Mouse (Mus musculus) neural tube, embryonic 10.5 days (tissue): Measurements from ENCODE around the gene Kif18b.

Experiments used
- DNase-seq: peaks from one replicate; pipeline ENCODE4 v3.0.0-alpha.2; 2017; ENCODE audit warnings: low spot score; ENCODE audit errors: extremely low spot score

The Kif18b gene

GRCm38 (mm10) chr11:102881314-102882198 is 43.4 kb downstream of the Kif18b start:
- DNase-seq: no peak

- peak; percentile 97 for DNase-seq
Observed at GRCm38 (mm10) chr11:102880585-102881313, 44.2 kb downstream of the Kif18b start, which contains the start of the genes Eftud2 and Ccdc103. TSS of gene Eftud2 (minus strand) at chr11:102880985. TSS of gene Ccdc103 (plus strand) at chr11:102881204.

GRCm38 (mm10) chr11:102879558-102879957 is 45.4 kb downstream of the Kif18b start:
- DNase-seq: no peak

- no peak for DNase-seq
Observed at GRCm38 (mm10) chr11:102874801-102875334, 50.1 kb downstream of the Kif18b start.

- peak; percentile 71 for DNase-seq
Observed at GRCm38 (mm10) chr11:102864272-102864671, 60.7 kb downstream of the Kif18b start.

DNA sequence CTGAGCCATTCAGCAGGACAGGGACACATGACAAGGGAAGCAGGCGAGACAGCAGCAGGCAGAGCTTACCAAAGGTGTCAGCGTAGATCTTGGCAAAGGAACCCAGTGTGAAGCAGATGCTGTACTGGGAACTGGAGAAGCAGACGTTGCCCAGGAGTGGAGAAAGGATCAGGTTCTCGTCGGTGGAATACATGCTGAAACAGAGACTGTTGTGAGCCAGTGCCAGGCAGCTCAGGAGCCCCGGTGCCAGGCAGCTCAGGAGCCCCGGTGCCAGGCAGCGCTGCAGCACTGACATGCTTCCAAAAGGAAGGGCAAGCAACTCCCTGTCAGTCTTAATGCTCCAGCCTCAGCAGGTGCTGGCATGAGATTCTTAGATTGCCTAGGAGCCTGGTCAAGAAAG is 65.0 kb downstream of the Kif18b start:
- DNase-seq: no peak

DNA sequence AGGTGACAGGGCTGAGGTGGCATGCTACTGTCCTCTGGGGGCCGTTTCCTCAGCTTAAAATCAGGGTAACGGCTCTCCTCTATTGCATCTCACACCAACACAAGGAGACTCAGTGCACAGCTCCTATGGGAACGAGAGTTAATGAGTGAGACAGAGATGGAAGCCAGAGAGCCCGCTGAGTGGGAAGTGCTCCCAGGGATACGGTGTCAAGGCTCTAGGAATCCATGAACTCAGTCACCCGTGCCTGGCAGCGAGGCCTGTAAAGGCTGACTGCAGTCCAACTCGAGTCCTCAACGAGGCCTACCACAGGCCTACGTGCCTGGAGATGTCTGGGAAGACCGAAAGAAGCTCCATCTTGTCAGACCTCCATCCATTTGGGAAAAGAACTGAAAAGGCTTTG is 66.0 kb downstream of the Kif18b start:
- no peak for DNase-seq

- DNase-seq: no peak
Observed at GRCm38 (mm10) chr11:102855941-102856340, 69.0 kb downstream of the Kif18b start.
